Mouse (Mus musculus) spleen, postnatal 36 days (tissue): ENCODE measurements around the gene Rangrf.
A peak's percentile ranks its signal among the peaks of the same experiment; 100 is the strongest.
"Not testable (repeated sequence)": the region's sequence is repeated elsewhere in the genome, so short reads cannot be mapped to it uniquely, and the experiment has no call there.

Experiments
- DNase-seq, 2 experiments: peaks; one replicate each; pipeline ENCODE4 v3.0.0; 2022; ENCODE audit warnings: low spot score in 2 of 2, mixed read lengths in 1 of 2

The Rangrf gene

GRCm38 (mm10) chr11:68946001-68946400 is 29.0 kb downstream of the Rangrf start:
- DNase-seq = no peak

- no peak for DNase-seq
Measured at GRCm38 (mm10) chr11:68945245-68945644, 29.7 kb downstream of the Rangrf start.

DNA sequence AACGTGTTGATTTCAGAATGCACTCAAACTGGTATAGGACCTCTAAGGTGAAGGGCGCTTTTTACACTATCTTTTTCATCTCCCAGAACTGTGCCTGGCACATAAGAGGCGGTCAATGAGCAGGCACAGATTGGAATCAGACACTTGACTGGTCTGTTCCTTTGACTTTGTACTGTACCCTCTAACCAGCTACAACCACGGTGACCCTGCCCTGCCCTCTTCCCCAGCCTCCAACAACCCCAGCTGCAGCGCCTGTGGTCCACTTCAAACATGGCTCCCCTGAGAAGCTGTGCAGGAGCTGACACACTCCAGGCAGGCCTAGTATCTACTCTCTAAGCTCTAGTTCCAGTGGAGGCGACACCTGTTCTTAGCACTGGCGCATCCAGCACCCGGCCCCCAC is 32.3 kb downstream of the Rangrf start:
- no peak for DNase-seq

DNA sequence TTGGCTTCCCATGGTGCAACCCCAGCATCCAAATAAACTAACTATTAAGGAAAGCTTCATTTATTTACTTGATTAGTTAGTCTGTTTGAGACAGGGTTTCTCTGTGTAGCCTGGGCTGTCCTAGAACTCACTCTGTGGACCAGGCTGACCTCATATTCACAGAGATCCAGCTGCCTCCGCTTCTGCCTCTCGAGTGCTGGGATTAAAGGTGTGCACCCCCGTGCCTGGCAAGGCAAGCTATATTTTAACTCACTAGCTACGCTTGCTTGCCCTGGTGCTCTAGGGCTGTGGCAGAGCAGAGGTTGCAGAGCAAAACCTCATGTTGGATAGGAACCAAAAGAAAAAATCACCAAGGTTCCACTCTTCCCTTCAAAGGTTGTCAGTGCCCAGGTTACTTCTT is 34.5 kb downstream of the Rangrf start:
- DNase-seq = no peak

DNA sequence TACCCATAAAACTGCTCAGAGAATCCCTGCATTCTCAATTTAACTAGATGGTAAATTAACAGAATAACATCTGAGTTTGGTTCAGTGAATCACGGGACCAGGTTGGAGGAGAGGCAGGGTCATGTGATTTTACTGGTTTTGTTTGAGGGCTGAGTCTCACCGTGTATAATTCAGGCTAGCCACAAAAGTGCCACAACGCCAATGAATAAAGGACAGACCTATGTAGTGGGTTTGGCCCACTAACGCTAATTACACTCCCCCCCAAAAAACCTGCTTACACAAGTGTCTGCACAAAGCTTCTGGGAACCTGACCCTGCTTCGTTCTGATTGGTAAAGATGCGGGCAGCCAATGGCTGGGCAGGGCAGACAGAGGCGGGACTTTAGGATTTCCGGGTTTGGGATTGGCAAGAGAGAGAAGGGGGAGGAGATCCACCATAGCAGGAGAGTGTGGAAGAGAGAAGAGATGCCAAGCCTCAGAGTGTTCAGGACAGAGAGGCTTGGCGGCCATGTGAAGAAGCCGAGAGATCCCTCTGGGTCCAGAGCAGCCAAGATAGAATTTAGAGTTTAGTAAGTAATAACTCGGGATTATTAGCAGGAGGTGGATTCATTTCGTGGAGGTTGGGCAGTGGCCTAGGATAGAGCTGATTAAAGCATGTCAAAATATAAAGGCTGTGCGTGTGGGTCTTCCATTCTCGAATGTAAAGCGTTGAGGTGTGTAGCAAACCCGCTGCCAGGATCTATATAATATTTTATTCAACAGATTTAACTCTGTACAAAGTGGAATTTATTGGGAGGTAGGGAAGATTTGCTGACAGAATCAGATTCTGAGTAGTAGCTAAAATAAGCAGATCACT is 35.3 kb downstream of the Rangrf start:
- DNase-seq = peak; percentile 83 to 84

DNA sequence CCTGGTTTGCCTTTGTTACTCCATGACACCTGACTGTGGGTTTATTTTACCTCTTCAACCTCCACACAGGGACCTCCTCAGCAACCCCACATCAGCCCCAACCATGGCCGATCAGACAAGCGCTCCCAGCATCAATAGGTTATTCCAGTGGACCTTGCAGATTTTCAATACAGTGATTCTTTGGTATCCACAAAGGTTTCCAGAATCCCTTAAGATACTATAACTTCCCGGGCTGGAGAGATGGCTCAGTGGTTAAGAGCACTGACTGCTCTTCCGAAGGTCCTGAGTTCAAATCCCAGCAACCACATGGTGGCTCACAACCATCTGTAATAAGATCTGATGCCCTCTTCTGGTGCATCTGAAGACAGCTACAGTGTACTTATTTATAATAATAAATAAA is 38.0 kb downstream of the Rangrf start:
- not testable (repeated sequence) for DNase-seq

DNA sequence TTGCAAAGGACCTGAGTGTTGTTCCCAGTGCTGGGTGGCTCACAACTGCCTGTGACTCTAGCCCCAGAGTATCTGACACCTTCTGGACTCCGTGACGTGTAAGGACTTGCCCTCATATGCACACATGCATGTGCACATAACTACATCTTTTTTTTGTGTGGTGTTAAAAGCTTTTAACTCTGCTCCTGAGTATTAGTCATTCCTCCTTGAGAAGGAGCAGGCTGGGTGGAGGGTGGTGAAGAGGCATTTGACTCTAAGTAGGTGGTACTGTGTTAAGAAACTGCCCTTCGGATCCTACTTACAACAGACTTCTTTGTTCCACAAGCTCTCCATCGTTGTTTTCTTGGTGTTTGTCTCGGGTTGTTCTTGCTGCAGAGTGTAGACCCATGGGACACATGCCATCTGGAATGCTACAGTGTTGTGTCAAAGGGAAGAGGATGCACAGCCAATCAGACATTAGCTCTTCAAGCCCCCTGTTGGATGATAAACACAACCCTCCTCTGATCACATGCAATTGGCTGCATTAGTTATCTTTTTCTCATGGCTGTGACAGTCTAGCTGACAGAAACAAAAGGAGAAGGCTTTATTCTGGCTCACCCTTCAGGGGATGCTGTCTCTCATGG is 41.0 kb downstream of the Rangrf start:
- DNase-seq = no peak

DNA sequence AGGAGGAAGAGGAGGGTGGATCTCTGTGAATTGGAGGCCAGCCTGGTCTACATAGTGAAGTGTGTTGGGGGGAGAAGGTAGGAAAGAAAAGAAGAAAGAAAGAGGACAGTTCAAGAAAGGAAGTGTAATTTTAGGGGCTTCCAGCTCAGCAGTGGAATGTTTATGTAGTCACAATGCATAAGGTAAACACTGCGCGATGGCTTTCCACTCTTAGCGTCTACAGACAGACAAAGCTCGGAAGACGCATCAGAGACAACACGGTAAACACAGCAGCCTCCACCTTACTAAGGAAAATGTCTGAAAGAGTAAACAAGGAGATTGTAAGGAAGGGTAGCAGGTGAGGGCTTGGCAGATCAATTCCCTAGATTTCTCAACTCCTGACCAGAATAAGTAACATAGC is 45.0 kb downstream of the Rangrf start:
- no peak for DNase-seq

DNA sequence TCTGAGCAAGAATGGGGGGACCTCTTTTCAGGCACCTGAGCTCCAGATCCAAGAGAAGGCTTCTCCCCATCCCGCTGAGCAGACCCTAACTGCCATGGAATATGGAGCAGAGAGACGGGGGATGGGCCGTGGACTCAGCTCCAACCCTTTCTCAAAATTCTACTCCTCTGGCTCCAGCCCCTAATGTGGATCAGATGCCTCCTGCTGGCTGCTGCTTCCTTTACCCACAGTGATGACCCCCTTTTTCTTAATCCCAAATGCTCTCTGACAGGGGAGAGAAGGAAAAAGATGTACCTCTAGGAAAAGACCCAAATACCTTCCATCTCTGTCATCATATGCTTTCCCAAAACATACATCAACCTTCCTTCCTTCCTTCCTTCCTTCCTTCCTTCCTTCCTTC is 48.0 kb downstream of the Rangrf start, which contains the start of gene Odf4:
Odf4 (minus strand) TSS at position 101 of the 400 bp plus-strand sequence.
- DNase-seq = no peak

DNA sequence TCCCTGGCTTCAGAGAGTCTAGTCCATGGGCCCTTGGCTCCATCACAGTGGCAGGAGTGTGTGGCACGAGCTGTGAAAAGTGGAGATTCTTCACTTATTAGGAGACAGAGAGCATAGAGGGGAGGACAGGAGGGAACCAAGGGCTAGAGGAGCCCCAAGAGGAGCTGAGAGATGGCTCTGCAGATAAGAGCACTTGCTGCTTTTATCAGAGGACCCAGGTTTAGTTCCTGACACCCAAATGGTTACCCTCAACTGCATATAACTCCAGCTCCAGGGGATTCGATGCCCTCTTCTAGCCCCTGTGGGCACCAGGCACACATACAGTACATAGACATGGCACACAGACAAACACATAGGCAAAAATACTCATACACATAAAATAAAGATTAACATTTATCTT is 50.2 kb downstream of the Rangrf start:
- no peak for DNase-seq

DNA sequence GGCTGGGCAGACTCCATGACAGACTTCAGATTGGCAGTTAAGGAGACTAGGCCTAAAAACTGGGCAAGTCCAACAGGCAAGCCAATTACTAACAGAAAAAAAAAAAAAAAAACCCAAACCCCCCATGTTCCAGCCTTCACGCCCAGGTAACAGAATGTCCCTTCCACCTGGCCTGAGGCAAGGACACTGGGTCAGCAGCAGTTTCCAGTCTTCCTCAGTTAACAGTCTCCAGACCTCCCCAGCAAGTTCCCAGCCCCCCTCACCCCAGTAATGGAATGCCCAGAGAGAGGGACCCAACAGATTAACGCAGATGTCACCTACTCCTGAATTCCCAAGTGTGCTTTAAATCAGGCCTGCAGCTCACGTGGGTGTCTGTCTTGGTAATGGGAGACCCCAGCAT is 51.8 kb downstream of the Rangrf start:
- DNase-seq = no peak
